Mouse (Mus musculus): ENCODE measurements at regions not wholly inside any gene's neighbourhood (a gene's known extent, or its start where the extent isn't known, plus 50 kb on each side); places are given as distances from the start of the nearest gene placed in this dataset.

DNA sequence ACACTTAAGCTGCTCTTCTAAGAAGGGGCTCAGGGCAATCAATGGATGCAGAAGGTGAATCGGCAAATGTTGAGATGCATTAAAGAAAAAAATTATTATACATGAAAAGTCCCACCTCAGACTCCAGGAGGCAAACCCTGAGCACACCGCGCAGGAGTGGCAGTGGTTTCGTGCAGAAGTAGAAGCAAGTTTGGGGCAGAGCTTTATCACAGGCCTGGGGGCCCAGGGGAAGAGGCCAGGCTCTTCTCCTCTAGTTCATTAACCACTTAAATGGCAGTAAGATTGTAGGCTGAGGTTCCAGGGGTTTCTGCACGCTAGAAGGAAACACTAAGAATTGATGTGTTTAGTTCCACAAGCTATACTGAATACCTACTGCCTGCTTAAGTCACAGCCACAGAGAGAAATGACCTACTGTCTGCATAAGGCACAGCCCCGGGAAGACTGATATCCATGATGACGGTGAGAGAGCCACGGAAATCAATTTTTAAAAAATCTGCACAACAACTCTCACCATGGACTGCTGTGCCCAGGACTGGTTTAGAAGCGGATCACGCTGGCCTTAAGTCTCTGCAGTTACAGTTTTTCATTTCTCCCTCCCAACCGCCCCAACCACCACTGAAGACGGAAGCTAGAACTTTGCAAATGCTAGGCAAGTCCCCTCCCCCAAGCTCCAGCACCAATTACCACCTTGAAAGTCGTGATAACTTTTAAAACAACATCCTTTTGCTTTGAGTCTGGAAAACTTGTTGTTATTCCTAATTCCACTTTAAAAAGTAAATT lies 132.2 kb upstream of the Lef1 start:
- H3K27me3 ChIP-seq (replicated peaks): no peaks in the 10 kb centered on the region
- H3K9me3 ChIP-seq: no peaks in the 10 kb centered on the region
- H3K4me3 ChIP-seq: no peak overlapping the region
- ATAC-seq (ENCODE audit: extremely low read depth, insufficient number of reproducible peaks, low FRiP score, low TSS enrichment): no peak
- WGBS: 32% methylated on average over 13 of the region's 13 CpGs
- H3K4me1 ChIP-seq: peaks cover 27% of the 10 kb centered on the region
- H3K4me2 ChIP-seq: peak overlapping the region; percentile 27
- no peaks in the 10 kb centered on the region for H3K36me3 ChIP-seq
- no peak overlapping the region for H3K9ac ChIP-seq
- no peak overlapping the region for H3K27ac ChIP-seq (replicated peaks)

DNA sequence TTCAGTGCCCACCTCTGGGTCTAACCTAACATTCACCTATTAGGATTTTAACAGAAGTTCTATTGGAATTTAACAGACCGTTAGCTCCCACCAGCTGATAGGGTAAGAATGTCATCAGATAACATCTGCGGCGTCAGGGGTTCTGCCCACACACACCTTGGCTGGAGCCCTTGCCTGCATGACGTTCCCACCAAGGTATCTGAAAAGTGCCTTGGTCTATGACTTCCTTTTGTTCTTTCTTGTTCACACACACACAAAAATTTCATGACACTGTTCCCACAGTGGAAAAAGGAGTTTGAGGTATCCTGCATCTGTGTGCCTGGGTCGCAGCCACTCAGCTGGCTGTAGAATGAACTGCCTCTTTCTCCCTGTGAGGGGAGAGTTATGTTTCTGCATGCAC lies 134.1 kb upstream of the Lef1 start:
- Histone ChIP-seq H3K27me3 (replicated peaks) (no peaks in the 10 kb centered on the region), H3K27ac (replicated peaks) (no peak overlapping the region), H3K36me3 (no peaks in the 10 kb centered on the region), H3K9me3 (no peaks in the 10 kb centered on the region), H3K4me1 (peaks cover 39% of the 10 kb centered on the region), H3K4me2 (no peak overlapping the region), H3K4me3 (no peak overlapping the region), H3K9ac (no peak overlapping the region)
- no peak for ATAC-seq (ENCODE audit: extremely low read depth, insufficient number of reproducible peaks, low FRiP score, low TSS enrichment)
- WGBS: 31% methylated on average over 5 of the region's 5 CpGs

DNA sequence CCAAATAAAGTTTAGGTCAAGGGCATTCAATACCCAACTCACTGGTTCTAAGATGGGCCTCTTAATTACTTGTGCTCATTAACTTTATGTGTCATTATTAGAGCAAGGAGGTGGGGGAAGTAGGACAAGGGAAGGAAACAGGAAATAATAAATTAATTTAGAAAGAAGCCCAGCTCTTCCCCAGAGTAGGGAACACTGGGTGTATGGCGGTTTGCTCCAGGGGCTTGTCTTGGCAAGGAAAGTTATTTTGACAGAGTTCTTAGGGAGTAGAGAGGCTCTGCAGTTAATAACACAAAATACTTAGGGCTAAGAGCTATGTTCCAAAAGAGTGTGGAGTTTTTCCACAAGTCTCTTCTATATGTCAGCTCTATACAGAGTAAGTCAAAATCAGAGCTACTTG lies 135.0 kb upstream of the Lef1 start:
- Histone ChIP-seq H3K27ac (replicated peaks) (no peak overlapping the region), H3K4me2 (no peak overlapping the region), H3K4me3 (no peak overlapping the region), H3K4me1 (peaks cover 39% of the 10 kb centered on the region), H3K9me3 (no peaks in the 10 kb centered on the region), H3K36me3 (no peaks in the 10 kb centered on the region), H3K27me3 (replicated peaks) (no peaks in the 10 kb centered on the region), H3K9ac (no peak overlapping the region)
- no peak for ATAC-seq (ENCODE audit: extremely low read depth, insufficient number of reproducible peaks, low FRiP score, low TSS enrichment)
- WGBS: 59% methylated on average over 1 of the region's 1 CpGs

DNA sequence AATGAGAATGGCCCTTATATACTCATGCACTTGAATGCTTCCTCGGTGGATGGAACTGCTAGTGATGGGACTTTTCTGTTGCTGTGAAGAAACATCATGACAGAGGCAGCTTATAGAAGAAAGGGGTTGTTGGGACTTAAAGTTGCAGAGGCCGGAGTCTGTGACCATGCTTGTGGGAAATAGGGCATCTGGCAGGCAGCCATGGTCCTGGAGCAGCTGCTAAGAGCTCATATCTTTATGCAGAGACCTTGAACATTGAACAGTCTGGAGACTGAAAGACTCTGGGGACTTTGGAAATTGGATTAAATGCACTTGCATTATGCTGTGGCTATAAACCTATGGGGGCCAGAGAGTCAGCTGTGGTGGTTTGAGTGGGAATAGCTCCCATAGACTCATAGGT lies 138.1 kb upstream of the Lef1 start:
- no peaks in the 10 kb centered on the region for H3K9me3 ChIP-seq
- no peak for ATAC-seq (ENCODE audit: extremely low read depth, insufficient number of reproducible peaks, low FRiP score, low TSS enrichment)
- no peak overlapping the region for H3K27ac ChIP-seq (replicated peaks)
- no peaks in the 10 kb centered on the region for H3K27me3 ChIP-seq (replicated peaks)
- H3K9ac ChIP-seq: no peak overlapping the region
- no peaks in the 10 kb centered on the region for H3K36me3 ChIP-seq
- no peak overlapping the region for H3K4me3 ChIP-seq
- WGBS: 57% methylated on average over 2 of the region's 2 CpGs
- H3K4me1 ChIP-seq: peaks cover 25% of the 10 kb centered on the region
- no peak overlapping the region for H3K4me2 ChIP-seq

DNA sequence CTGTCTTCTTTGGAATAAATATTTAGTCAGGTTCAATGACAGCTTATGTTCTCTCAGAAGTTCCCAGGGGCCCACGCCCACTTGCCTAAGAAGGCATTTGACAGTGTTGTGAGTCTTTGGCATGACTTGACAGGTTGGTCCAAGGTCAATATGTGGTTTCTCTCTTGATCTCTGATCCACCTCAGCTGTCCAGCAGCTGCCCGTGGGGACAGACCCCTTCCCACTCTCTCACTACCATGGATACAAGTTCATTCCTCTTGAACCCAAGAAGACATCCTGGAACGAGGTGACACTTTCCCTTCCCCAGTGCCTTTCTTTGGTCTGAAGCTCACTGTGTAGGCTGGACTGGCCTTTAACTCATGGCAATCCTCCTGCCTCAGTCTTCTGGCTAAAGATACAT lies 145.0 kb upstream of the Lef1 start:
- ATAC-seq (ENCODE audit: extremely low read depth, insufficient number of reproducible peaks, low FRiP score, low TSS enrichment): no peak
- 76% methylated on average over 3 of the region's 3 CpGs for whole genome bisulfite sequencing
- Histone ChIP-seq H3K27ac (replicated peaks) (no peak overlapping the region), H3K4me1 (peaks cover 12% of the 10 kb centered on the region), H3K4me2 (no peak overlapping the region), H3K4me3 (no peak overlapping the region), H3K9ac (no peak overlapping the region), H3K9me3 (no peaks in the 10 kb centered on the region), H3K27me3 (replicated peaks) (no peaks in the 10 kb centered on the region), H3K36me3 (no peaks in the 10 kb centered on the region)

DNA sequence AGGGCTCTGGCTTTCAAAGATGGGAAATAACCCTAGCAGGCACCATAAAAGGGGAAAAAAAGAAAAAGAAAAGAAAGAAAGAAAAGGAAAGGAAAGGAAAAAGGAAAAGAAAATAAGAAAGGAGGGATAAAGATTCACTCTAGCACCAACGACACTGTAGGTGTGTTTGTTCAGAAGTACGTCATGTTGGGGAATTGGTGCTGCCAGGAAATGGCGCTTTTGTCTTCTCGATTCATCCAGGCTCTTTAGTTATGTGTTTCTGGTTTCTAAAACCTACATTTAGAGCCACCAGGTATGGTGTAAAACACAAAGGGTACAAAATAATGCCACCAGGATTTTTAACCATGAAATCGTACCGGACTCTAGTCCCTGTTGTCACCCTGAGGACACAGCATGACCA lies 146.2 kb upstream of the Lef1 start:
- Histone ChIP-seq H3K27ac (replicated peaks) (no peak overlapping the region), H3K9ac (no peak overlapping the region), H3K4me1 (peaks cover 12% of the 10 kb centered on the region), H3K4me2 (0 out of 2 replicates have a peak overlapping the region, but pooled peaks have one; percentile 6), H3K36me3 (no peaks in the 10 kb centered on the region), H3K27me3 (replicated peaks) (no peaks in the 10 kb centered on the region), H3K4me3 (no peak overlapping the region), H3K9me3 (no peaks in the 10 kb centered on the region)
- ATAC-seq (ENCODE audit: extremely low read depth, insufficient number of reproducible peaks, low FRiP score, low TSS enrichment): no peak
- WGBS: 81% methylated on average over 6 of the region's 6 CpGs

DNA sequence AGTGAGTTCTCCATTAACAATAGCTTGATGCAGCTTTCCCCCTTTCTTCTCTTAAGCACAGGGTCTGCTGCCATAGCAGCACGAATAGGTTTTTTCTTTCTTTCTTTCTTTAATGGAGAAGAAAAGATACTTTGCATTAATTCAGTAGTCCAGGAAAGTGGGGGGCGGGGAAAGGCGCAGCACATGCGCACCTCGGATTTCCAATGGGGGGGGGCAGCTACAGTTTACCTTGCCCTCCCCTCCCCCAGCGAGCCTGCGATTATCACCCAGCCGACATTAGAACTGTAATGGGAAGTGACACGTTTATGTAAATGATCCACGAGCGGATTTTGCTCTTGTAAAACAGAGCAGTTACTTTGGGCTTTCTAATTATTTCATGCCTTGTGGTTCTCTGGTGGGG lies 146.6 kb upstream of the Lef1 start:
- ATAC-seq (ENCODE audit: extremely low read depth, insufficient number of reproducible peaks, low FRiP score, low TSS enrichment): no peak

DNA sequence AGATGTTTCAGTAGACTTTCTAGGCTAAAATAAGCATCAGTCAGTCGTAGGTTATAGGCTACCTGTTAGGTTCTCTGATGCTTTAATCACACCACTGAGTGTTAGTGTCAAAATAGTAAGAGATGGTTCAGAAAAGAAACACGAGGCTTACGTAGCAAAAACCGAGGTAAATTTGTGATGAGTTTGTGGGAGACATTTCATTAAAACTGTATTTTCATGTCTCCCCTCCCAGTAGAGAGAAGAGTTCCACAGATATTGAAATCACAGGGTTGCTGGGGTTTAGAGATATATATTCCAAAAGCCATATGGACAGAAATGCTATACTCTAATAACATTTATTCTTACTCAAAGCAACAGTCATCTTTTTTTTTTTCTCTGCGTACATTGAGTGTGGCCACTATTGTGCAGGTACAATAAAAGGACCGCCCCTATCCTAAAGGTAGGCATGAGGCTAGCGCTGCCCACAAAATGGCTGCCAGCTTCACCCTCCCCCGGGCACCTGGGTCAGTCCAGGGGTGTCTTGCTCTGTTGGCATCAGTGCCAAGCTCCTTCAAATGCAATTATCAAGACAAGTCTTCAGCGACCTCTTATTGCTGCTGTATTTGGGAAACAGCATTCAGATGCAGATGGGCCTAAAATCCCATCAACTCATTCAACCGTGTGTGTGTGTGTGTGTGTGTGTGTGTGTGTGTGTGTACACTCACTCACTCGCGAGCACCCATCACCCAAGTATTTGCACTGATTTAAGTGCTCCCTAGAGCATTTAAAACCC lies 147.4 kb upstream of the Lef1 start:
- H3K4me1 ChIP-seq: peaks cover 12% of the 10 kb centered on the region
- no peak overlapping the region for H3K9ac ChIP-seq
- no peak overlapping the region for H3K27ac ChIP-seq (replicated peaks)
- ATAC-seq (ENCODE audit: extremely low read depth, insufficient number of reproducible peaks, low FRiP score, low TSS enrichment): no peak
- no peaks in the 10 kb centered on the region for H3K27me3 ChIP-seq (replicated peaks)
- H3K36me3 ChIP-seq: no peaks in the 10 kb centered on the region
- H3K4me3 ChIP-seq: no peak overlapping the region
- peak overlapping the region; percentile 41; the same call in 1 of the 2 replicates for H3K4me2 ChIP-seq
- 65% methylated on average over 12 of the region's 12 CpGs for WGBS
- no peaks in the 10 kb centered on the region for H3K9me3 ChIP-seq

More for the DNA sequence above, 146.6 kb upstream of the Lef1 start:
- no peak overlapping the region for H3K4me3 ChIP-seq
- peaks cover 12% of the 10 kb centered on the region for H3K4me1 ChIP-seq
- no peak overlapping the region for H3K9ac ChIP-seq
- no peak overlapping the region for H3K27ac ChIP-seq (replicated peaks)
- WGBS: 46% methylated on average over 11 of the region's 11 CpGs
- 0 out of 2 replicates have a peak overlapping the region, but pooled peaks have one; percentile 6 for H3K4me2 ChIP-seq
- no peaks in the 10 kb centered on the region for H3K27me3 ChIP-seq (replicated peaks)
- no peaks in the 10 kb centered on the region for H3K36me3 ChIP-seq
- H3K9me3 ChIP-seq: no peaks in the 10 kb centered on the region

DNA sequence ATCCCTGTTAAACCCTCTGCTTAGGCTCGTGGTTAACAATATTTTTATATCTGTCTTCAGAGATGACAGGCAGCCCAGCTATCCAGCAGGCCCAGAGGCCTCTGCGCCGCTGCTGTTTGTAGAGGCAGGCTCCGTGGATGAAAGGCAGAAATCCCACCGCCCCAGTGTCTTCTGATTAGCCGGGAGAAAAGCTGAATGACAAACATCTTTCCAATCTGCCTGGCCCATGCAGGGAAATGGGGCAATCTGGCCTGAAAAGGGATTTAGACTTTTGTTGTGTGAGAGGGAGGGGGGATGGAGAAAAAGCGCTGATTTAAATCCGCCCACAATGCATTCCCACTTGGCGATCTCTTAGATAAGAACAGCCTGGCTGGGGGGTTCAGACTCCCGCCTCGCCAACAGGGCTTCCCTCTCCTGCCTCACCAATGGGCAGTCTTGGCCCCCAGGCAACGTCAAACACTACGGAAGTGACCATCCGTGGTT lies 148.1 kb upstream of the Lef1 start:
- H3K4me2 ChIP-seq: peak overlapping the region; percentile 41
- no peaks in the 10 kb centered on the region for H3K36me3 ChIP-seq
- no peak overlapping the region for H3K27ac ChIP-seq (replicated peaks)
- H3K4me1 ChIP-seq: peaks cover 12% of the 10 kb centered on the region
- no peak overlapping the region for H3K4me3 ChIP-seq
- H3K9me3 ChIP-seq: no peaks in the 10 kb centered on the region
- peak overlapping the region; percentile 50 for H3K9ac ChIP-seq
- no peak for ATAC-seq (ENCODE audit: extremely low read depth, insufficient number of reproducible peaks, low FRiP score, low TSS enrichment)
- H3K27me3 ChIP-seq (replicated peaks): no peaks in the 10 kb centered on the region
- 19% methylated on average over 14 of the region's 14 CpGs for WGBS

DNA sequence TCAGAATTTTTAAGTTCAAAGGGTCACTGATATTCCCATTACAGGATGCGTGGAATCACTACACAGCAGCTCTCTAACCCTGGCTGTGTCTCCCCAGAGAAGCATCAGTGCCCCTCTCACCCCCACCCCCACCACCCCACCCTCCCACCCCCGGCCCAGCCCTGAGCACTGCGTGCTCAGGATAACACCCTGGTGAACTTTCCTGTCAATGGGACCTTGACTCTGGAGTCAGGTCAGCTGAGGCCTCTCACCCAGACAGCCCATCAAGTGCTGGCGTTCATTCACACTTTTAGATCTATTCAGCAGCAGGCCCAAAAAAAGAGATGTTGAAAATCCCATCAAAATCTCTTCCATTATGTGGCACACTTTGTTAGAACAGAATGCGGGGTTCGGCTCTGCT lies 148.6 kb upstream of the Lef1 start:
- no peaks in the 10 kb centered on the region for H3K36me3 ChIP-seq
- H3K27ac ChIP-seq (replicated peaks): no peak overlapping the region
- H3K9me3 ChIP-seq: no peaks in the 10 kb centered on the region
- H3K4me1 ChIP-seq: peaks cover 12% of the 10 kb centered on the region
- H3K4me3 ChIP-seq: no peak overlapping the region
- ATAC-seq (ENCODE audit: extremely low read depth, insufficient number of reproducible peaks, low FRiP score, low TSS enrichment): no peak
- peak overlapping the region; percentile 50; the same call in 1 of the 2 replicates for H3K9ac ChIP-seq
- H3K27me3 ChIP-seq (replicated peaks): no peaks in the 10 kb centered on the region
- H3K4me2 ChIP-seq: no peak overlapping the region
- 32% methylated on average over 6 of the region's 6 CpGs for WGBS

DNA sequence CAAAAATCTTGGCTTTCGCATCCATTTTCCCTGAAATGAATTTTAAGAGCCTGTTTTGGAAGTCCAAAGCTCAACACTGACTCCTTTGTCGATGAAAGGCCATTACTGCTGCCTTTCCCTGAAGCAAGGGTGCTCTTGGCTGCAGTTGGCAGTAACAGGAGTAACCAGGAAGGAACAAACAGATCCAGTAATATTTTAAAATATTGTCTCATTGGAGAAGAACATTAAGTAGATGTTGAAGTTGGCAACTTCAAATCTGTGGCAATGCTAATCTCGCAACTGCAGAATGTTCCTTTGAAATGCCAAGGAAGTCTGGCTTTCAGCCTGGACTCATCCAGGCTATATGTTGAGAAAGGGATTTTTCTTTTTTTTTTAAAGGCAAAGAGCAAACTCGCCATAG lies 154.3 kb upstream of the Lef1 start:
- no peak for ATAC-seq (ENCODE audit: extremely low read depth, insufficient number of reproducible peaks, low FRiP score, low TSS enrichment)
- H3K4me2 ChIP-seq: no peak overlapping the region
- H3K9me3 ChIP-seq: peaks cover 6% of the 10 kb centered on the region; the same call in 1 of the 2 replicates
- WGBS: 60% methylated on average over 4 of the region's 4 CpGs
- no peak overlapping the region for H3K27ac ChIP-seq (replicated peaks)
- no peak overlapping the region for H3K4me3 ChIP-seq
- no peaks in the 10 kb centered on the region for H3K36me3 ChIP-seq
- no peak overlapping the region for H3K9ac ChIP-seq
- H3K27me3 ChIP-seq (replicated peaks): no peaks in the 10 kb centered on the region
- peaks cover 5% of the 10 kb centered on the region; the same call in 1 of the 2 replicates for H3K4me1 ChIP-seq
